8 mouse cellular contexts compared by ENCODE assay signal in the genomic region with DNA sequence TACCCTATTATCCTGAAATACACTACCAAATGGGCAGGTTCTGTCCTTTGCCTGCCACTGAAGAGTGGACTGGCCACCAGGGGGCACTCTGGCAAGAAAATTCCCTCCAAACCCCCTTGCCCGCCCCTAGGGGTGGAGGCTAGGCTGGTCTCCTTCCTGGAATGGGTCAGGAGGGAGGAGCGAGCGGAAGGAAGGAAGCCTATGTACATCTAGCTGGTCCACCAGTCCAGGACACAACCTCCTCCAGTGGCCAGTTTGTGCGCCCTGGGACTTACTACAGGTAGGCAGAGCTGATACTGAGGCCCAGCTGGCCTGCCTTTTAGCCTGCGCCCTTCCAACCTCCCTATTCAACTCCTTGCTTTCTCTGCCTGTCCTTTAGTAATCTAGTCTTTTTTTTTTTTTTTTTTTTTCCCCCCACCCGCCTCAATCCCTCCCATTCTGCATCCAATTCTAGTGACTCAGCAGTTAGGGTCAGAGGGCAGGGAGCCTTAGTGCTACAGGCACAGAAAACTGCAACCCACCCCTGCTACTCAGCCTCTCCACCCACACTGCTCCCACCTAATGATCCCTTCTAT. TPM values are rescaled to one million over a fixed set of nuclear protein-coding genes. Genes with fewer than 3 reads are reported as not detected.
A peak's percentile ranks its signal among the peaks of the same experiment; 100 is the strongest.
DNase-seq lines count a peak whose midpoint lies in the region; ATAC-seq and TF ChIP-seq lines count a peak whose summit lies in the region.

Gene Hsd3b7 (plus strand): TSS at position 170 of the 575 bp plus-strand sequence.

- TF ChIP-seq POLR2A in cerebellum, adult 2 months (IDR thresholded peaks at IDR 0.05; ENCODE audit: borderline replicate concordance, insufficient read depth, low read length) = peak; percentile 49; the same call in 1 of the 2 replicates
- TF ChIP-seq POLR2A in testis, adult 2 months (IDR thresholded peaks at IDR 0.05; ENCODE audit: control insufficient read depth, low read depth, low read length) = peak; percentile 50; the same call in 1 of the 2 replicates

- peak within 1 kb of the TSS; percentile 68 for H3K4me3 ChIP-seq in G1E (ENCODE audit: low read depth, low read length)
- H3K4me3 ChIP-seq in cerebellum, adult 2 months (replicated peaks; ENCODE audit: insufficient read depth, low read depth, low read length) = peak within 1 kb of the TSS; percentile 41
- H3K4me3 ChIP-seq in forebrain, postnatal 0 days (ENCODE audit: low read depth, low read length) = no peak within 1 kb of the TSS
- no peak within 1 kb of the TSS for H3K4me3 ChIP-seq in neural tube, embryonic 14.5 days (ENCODE audit: low read depth, low read length)
- no peak within 1 kb of the TSS for H3K4me3 ChIP-seq in testis, adult 2 months (ENCODE audit: control insufficient read depth, low read depth, low read length)

- peak within 1 kb of the TSS; percentile 88 for H3K27ac ChIP-seq in cerebellum, adult 2 months (ENCODE audit: insufficient read depth, low read length)
- no peak within 1 kb of the TSS for H3K27ac ChIP-seq in forebrain, postnatal 0 days (ENCODE audit: low read depth, low read length)
- H3K27ac ChIP-seq in neural tube, embryonic 14.5 days (ENCODE audit: low read depth, low read length) = no peak within 1 kb of the TSS
- no peak within 1 kb of the TSS for H3K27ac ChIP-seq in testis, adult 2 months (ENCODE audit: control insufficient read depth, insufficient read depth, low read depth, low read length)

- H3K36me3 ChIP-seq in G1E (replicated peaks) = peaks cover 90% of the 10 kb centered on the region
- peaks cover 64% of the 10 kb centered on the region for H3K36me3 ChIP-seq in forebrain, postnatal 0 days (ENCODE audit: insufficient read depth)
- peaks cover 39% of the 10 kb centered on the region for H3K36me3 ChIP-seq in neural tube, embryonic 14.5 days (ENCODE audit: control insufficient read depth, insufficient read depth, low read length)
- H3K36me3 ChIP-seq in testis, adult 2 months (ENCODE audit: control insufficient read depth, insufficient read depth, low read length) = no peaks in the 10 kb centered on the region; the same call in 1 of the 2 replicates

- peak; percentile 86 for TF ChIP-seq CTCF in G1E (IDR thresholded peaks at IDR 0.05; ENCODE audit: low read depth, low read length)
- peak; percentile 86 for TF ChIP-seq CTCF in cerebellum, adult 2 months (IDR thresholded peaks at IDR 0.05; ENCODE audit: borderline replicate concordance, insufficient read depth, low read depth, low read length)
- peak; percentile 98 for TF ChIP-seq CTCF in forebrain, postnatal 0 days (IDR thresholded peaks at IDR 0.05; ENCODE audit: low read depth)
- TF ChIP-seq CTCF in testis, adult 2 months (IDR thresholded peaks at IDR 0.05; ENCODE audit: control insufficient read depth, insufficient read depth, insufficient replicate concordance, low read depth, low read length) = peak; percentile 55

- H3K4me2 ChIP-seq in forebrain, postnatal 0 days (ENCODE audit: low read depth) = 0 out of 2 replicates have a peak within 1 kb of the TSS, but pooled peaks have one; percentile 17
- peak within 1 kb of the TSS; percentile 18; the same call in 1 of the 2 replicates for H3K4me2 ChIP-seq in neural tube, embryonic 14.5 days (ENCODE audit: low read depth, low read length)

- 0 out of 2 replicates have a peak within 1 kb of the TSS, but pooled peaks have one; percentile 34 for H3K9ac ChIP-seq in forebrain, postnatal 0 days
- no peak within 1 kb of the TSS for H3K9ac ChIP-seq in neural tube, embryonic 14.5 days (replicated peaks; ENCODE audit: low read depth, low read length)

- peak; percentile 93 for DNase-seq in G1E (ENCODE audit: low spot score)
- DNase-seq in cerebellum, adult 2 months = peak; percentile 86 to 89
- DNase-seq in forebrain, postnatal 0 days = peak; percentile 86
- DNase-seq in heart, postnatal 36 days = peak; percentile 94 to 97
- DNase-seq in layer of hippocampus, adult 18-20 months (ENCODE audit: low spot score in 2 of 2) = peak; percentile 86 to 89
- peak; percentile 94 to 96 for DNase-seq in lung, adult 18-20 months

- intact Hi-C loops in heart, postnatal 36 days (cut with DNase I) = loop anchor here (1.0 to 5.0 kb wide), 5 partner anchors 16 to 135 kb away; partner anchors contain the start of genes Gm21974 and Vkorc1

- H3K27me3 ChIP-seq in G1E (ENCODE audit: insufficient read depth, low read length) = no peaks in the 10 kb centered on the region
- no peaks in the 10 kb centered on the region for H3K27me3 ChIP-seq in cerebellum, adult 2 months (ENCODE audit: control insufficient read depth, insufficient read depth, low read length)
- no peaks in the 10 kb centered on the region for H3K27me3 ChIP-seq in forebrain, postnatal 0 days (ENCODE audit: insufficient read depth, low read length)
- H3K27me3 ChIP-seq in neural tube, embryonic 14.5 days (ENCODE audit: control insufficient read depth, insufficient read depth, low read length) = no peaks in the 10 kb centered on the region
- no peaks in the 10 kb centered on the region for H3K27me3 ChIP-seq in testis, adult 2 months (ENCODE audit: control insufficient read depth, insufficient read depth, low read length)

- peaks cover 73% of the 10 kb centered on the region for H3K4me1 ChIP-seq in G1E (ENCODE audit: insufficient read depth, low read depth, low read length)
- peaks cover 79% of the 10 kb centered on the region for H3K4me1 ChIP-seq in cerebellum, adult 2 months (ENCODE audit: control insufficient read depth, insufficient read depth, low read length)
- H3K4me1 ChIP-seq in forebrain, postnatal 0 days (ENCODE audit: insufficient read depth) = no peaks in the 10 kb centered on the region
- no peaks in the 10 kb centered on the region for H3K4me1 ChIP-seq in neural tube, embryonic 14.5 days (ENCODE audit: control insufficient read depth, insufficient read depth, low read length)
- H3K4me1 ChIP-seq in testis, adult 2 months (ENCODE audit: control insufficient read depth, insufficient read depth, low read length) = no peaks in the 10 kb centered on the region

- H3K9me3 ChIP-seq in G1E (replicated peaks) = no peaks in the 10 kb centered on the region
- H3K9me3 ChIP-seq in forebrain, postnatal 0 days (ENCODE audit: low read length) = no peaks in the 10 kb centered on the region
- no peaks in the 10 kb centered on the region for H3K9me3 ChIP-seq in neural tube, embryonic 14.5 days (ENCODE audit: control insufficient read depth, low read length)

- 25% methylated on average over 6 of the region's 6 CpGs for WGBS in cerebellum, adult 2 months
- 21% methylated on average over 5 of the region's 6 CpGs for WGBS in forebrain, postnatal 0 days
- WGBS in neural tube, embryonic 14.5 days = 30% methylated on average over 6 of the region's 6 CpGs

- peak; percentile 84 for ATAC-seq in G1E (ENCODE audit: extremely low read depth, insufficient number of reproducible peaks, low FRiP score, poor library complexity, severe bottlenecking)
- peak; percentile 81 for ATAC-seq in forebrain, postnatal 0 days
- peak; percentile 80 for ATAC-seq in neural tube, embryonic 14.5 days (ENCODE audit: low read depth)

RNA-seq across cellular contexts. Expression of gene Hsd3b7, which starts in this region (rescaled TPM):
- 11.2 and 17.2 TPM in 2 replicates for total RNA-seq in G1E (2014; fragmentation: Nextera tagmentation)
- 42.3 and 52.1 TPM in 2 replicates for total RNA-seq in G1E (2017)
- 10.6 and 19.7 TPM in 2 replicates for polyA plus RNA-seq in G1E (2012)
- 30.4 and 39.6 TPM in 2 replicates for polyA plus RNA-seq in cerebellum, adult 2 months (2012; rRNA removed)
- total RNA-seq in forebrain, postnatal 0 days (2014; rRNA removed) = 7.1 and 8.4 TPM in 2 replicates
- 8.4 and 8.7 TPM in 2 replicates for polyA plus RNA-seq in forebrain, postnatal 0 days (2015; fragmentation: Nextera tagmentation; extraction: Ambion mirVana)
- total RNA-seq in heart, postnatal 36 days (2021) = 10 to 100 TPM; 12.6 to 13.1 TPM
- 1 to 10 TPM; 6.3 to 7.8 TPM for total RNA-seq in layer of hippocampus, adult 18-20 months (2021)
- 7.0 and 9.6 TPM in 2 replicates for polyA plus RNA-seq in neural tube, embryonic 14.5 days (2014; fragmentation: Nextera tagmentation; extraction: Ambion mirVana)
- 6.1 and 7.1 TPM in 2 replicates for polyA plus RNA-seq in testis, adult 2 months (2012; rRNA removed)

Comparison
In these comparisons a context has a peak if more than half of its experiments do, and no peak if none do; other contexts are left out.
1. H3K4me3 ChIP-seq: peak in G1E (single experiment) and cerebellum, adult 2 months (single experiment); none in forebrain, postnatal 0 days (single experiment), neural tube, embryonic 14.5 days (single experiment) and testis, adult 2 months (single experiment).
2. Peak in every context shown above with its lines, with median percentiles within 50 percentile points of each other: ATAC-seq, DNase-seq and CTCF ChIP-seq.